Comparison of ENCODE assay signal across 9 mouse cellular contexts in genomic region chr7:3691919-3692318, GRCm38 (mm10). TPM values are rescaled to one million over a fixed set of nuclear protein-coding genes. Genes with fewer than 3 reads are reported as not detected.
DNase-seq lines count a peak whose midpoint lies in the region; ATAC-seq and TF ChIP-seq lines count a peak whose summit lies in the region.
"Had no signal": no experiment of that assay in that cellular context is flagged by ENCODE, and none has a peak within 500 bp of the region (broad histone marks: within the 10 kb centered on the region; RNA-seq: fewer than 3 reads in every experiment).

No protein-coding gene starts in this region.

- ATAC-seq in embryonic facial prominence, embryonic 12.5 days (ENCODE audit: insufficient number of reproducible peaks, insufficient read depth, low FRiP score, low TSS enrichment) = no peak
- no peak for ATAC-seq in intestine, embryonic 16.5 days
- no peak for ATAC-seq in neural tube, embryonic 14.5 days (ENCODE audit: low read depth)

- no peak for TF ChIP-seq POLR2A in liver, adult 2 months (IDR thresholded peaks at IDR 0.05; ENCODE audit: extremely low read depth, insufficient read depth, low read length)

- H3K27ac ChIP-seq in liver, adult 2 months (replicated peaks; ENCODE audit: insufficient read depth, low read depth, low read length) = no peak overlapping the region
- peak overlapping the region; percentile 97 for H3K27ac ChIP-seq in embryonic facial prominence, embryonic 12.5 days
- no peak overlapping the region for H3K27ac ChIP-seq in intestine, embryonic 16.5 days (ENCODE audit: low read length)
- H3K27ac ChIP-seq in neural tube, embryonic 14.5 days (ENCODE audit: low read depth, low read length) = peak overlapping the region; percentile 85

- intact Hi-C loops in left cerebral cortex, postnatal 25 days (cut with DNase I) = loop anchor here (5.0 to 10.0 kb wide), 2 partner anchors 455 to 813 kb away; partner anchors contain the start of gene Ppp1r12c

- H3K9me3 ChIP-seq in embryonic facial prominence, embryonic 12.5 days = no peaks in the 10 kb centered on the region
- no peaks in the 10 kb centered on the region for H3K9me3 ChIP-seq in intestine, embryonic 16.5 days (ENCODE audit: control insufficient read depth, low read length)
- H3K9me3 ChIP-seq in neural tube, embryonic 14.5 days (ENCODE audit: control insufficient read depth, low read length) = no peaks in the 10 kb centered on the region

- no peak for DNase-seq in liver, adult 2 months (ENCODE audit: extremely low read depth, low read depth, low spot score)
- no peak for DNase-seq in liver
- no peak for DNase-seq in layer of hippocampus, postnatal 36 days
- DNase-seq in left cerebral cortex, postnatal 25 days (ENCODE audit: low spot score in 2 of 2) = no peak
- no peak for DNase-seq in thymus, postnatal 14 days
- DNase-seq: adrenal gland, postnatal 14 days had no signal

- no peak for TF ChIP-seq CTCF in liver, adult 2 months (IDR thresholded peaks at IDR 0.05; ENCODE audit: low read depth, low read length)

- H3K9ac ChIP-seq in liver, adult 2 months (ENCODE audit: low read depth, low read length) = peak overlapping the region; percentile 95; the same call in 1 of the 2 replicates
- peak overlapping the region; percentile 92 for H3K9ac ChIP-seq in embryonic facial prominence, embryonic 12.5 days
- H3K9ac ChIP-seq in intestine, embryonic 16.5 days (ENCODE audit: low read depth, low read length) = peak overlapping the region; percentile 95
- peak overlapping the region; percentile 76 for H3K9ac ChIP-seq in neural tube, embryonic 14.5 days (replicated peaks; ENCODE audit: low read depth, low read length)

- peaks cover 7% of the 10 kb centered on the region; the same call in 1 of the 2 replicates for H3K4me1 ChIP-seq in liver, adult 2 months (ENCODE audit: control insufficient read depth, insufficient read depth, low read length)
- H3K4me1 ChIP-seq in embryonic facial prominence, embryonic 12.5 days = peaks cover 21% of the 10 kb centered on the region
- H3K4me1 ChIP-seq in intestine, embryonic 16.5 days (ENCODE audit: control insufficient read depth, insufficient read depth, low read length) = peaks cover 12% of the 10 kb centered on the region
- H3K4me1 ChIP-seq in neural tube, embryonic 14.5 days (ENCODE audit: control insufficient read depth, insufficient read depth, low read length) = peaks cover 16% of the 10 kb centered on the region; the same call in 1 of the 2 replicates

- H3K4me3 ChIP-seq in liver, adult 2 months (ENCODE audit: insufficient read depth, low read depth, low read length) = no peak overlapping the region; the same call in 1 of the 2 replicates
- peak overlapping the region; percentile 69 for H3K4me3 ChIP-seq in embryonic facial prominence, embryonic 12.5 days
- peak overlapping the region; percentile 87 for H3K4me3 ChIP-seq in intestine, embryonic 16.5 days (ENCODE audit: low read length)
- H3K4me3 ChIP-seq in neural tube, embryonic 14.5 days (ENCODE audit: low read depth, low read length) = peak overlapping the region; percentile 56

- peak overlapping the region; percentile 77 for H3K4me2 ChIP-seq in embryonic facial prominence, embryonic 12.5 days (replicated peaks)
- peak overlapping the region; percentile 89 for H3K4me2 ChIP-seq in intestine, embryonic 16.5 days (ENCODE audit: low read depth, low read length)
- H3K4me2 ChIP-seq in neural tube, embryonic 14.5 days (ENCODE audit: low read depth, low read length) = peak overlapping the region; percentile 78

- 42% methylated on average over 3 of the region's 3 CpGs for WGBS in liver, adult 2 months
- 31% methylated on average over 3 of the region's 3 CpGs for WGBS in embryonic facial prominence, embryonic 12.5 days
- 37% methylated on average over 3 of the region's 3 CpGs for WGBS in intestine, embryonic 16.5 days
- 26% methylated on average over 3 of the region's 3 CpGs for WGBS in neural tube, embryonic 14.5 days

- H3K27me3 ChIP-seq in liver, adult 2 months (ENCODE audit: control insufficient read depth, insufficient read depth, low read length) = no peaks in the 10 kb centered on the region
- H3K27me3 ChIP-seq in embryonic facial prominence, embryonic 12.5 days = no peaks in the 10 kb centered on the region
- no peaks in the 10 kb centered on the region for H3K27me3 ChIP-seq in intestine, embryonic 16.5 days (replicated peaks; ENCODE audit: control insufficient read depth, insufficient read depth, low read length)
- no peaks in the 10 kb centered on the region for H3K27me3 ChIP-seq in neural tube, embryonic 14.5 days (ENCODE audit: control insufficient read depth, insufficient read depth, low read length)

- H3K79me2 ChIP-seq in liver, adult 2 months (ENCODE audit: control insufficient read depth, insufficient read depth, low read length) = peaks cover 5% of the 10 kb centered on the region; the same call in 1 of the 2 replicates

- H3K36me3 ChIP-seq in liver, adult 2 months (ENCODE audit: control insufficient read depth, insufficient read depth, low read length) = peaks cover 8% of the 10 kb centered on the region
- H3K36me3 ChIP-seq in embryonic facial prominence, embryonic 12.5 days = peaks cover 25% of the 10 kb centered on the region
- no peaks in the 10 kb centered on the region for H3K36me3 ChIP-seq in intestine, embryonic 16.5 days (ENCODE audit: control insufficient read depth, insufficient read depth, low read length)
- peaks cover 5% of the 10 kb centered on the region; the same call in 1 of the 2 replicates for H3K36me3 ChIP-seq in neural tube, embryonic 14.5 days (ENCODE audit: control insufficient read depth, insufficient read depth, low read length)

RNA-seq across cellular contexts. Expression of gene Tsen34, which starts 0.7 kb away (rescaled TPM):
- total RNA-seq in liver, adult 2 months (2014; rRNA removed) = 33.7 and 37.3 TPM in 2 replicates
- 52.7 and 53.6 TPM in 2 replicates for polyA plus RNA-seq in liver, adult 2 months (2012; rRNA removed)
- 283 and 284 TPM in 2 replicates for polyA plus RNA-seq in embryonic facial prominence, embryonic 12.5 days (2016; fragmentation: Nextera tagmentation; extraction: Ambion mirVana)
- polyA plus RNA-seq in intestine, embryonic 16.5 days (2015; fragmentation: Nextera tagmentation; extraction: Ambion mirVana) = 191 and 208 TPM in 2 replicates
- polyA plus RNA-seq in neural tube, embryonic 14.5 days (2014; fragmentation: Nextera tagmentation; extraction: Ambion mirVana) = 255 and 265 TPM in 2 replicates
- total RNA-seq in layer of hippocampus, postnatal 36 days (2021) = 10 to 100 TPM; 79.0 to 83.4 TPM
- total RNA-seq in left cerebral cortex, postnatal 25 days (2021) = 10 to 100 TPM; 71.6 to 73.4 TPM

RNA-seq across cellular contexts. Expression of gene Mboat7, which starts 1.4 kb away (rescaled TPM):
- 15.9 and 21.5 TPM in 2 replicates for total RNA-seq in liver, adult 2 months (2014; rRNA removed)
- 49.3 and 58.3 TPM in 2 replicates for polyA plus RNA-seq in liver, adult 2 months (2012; rRNA removed)
- polyA plus RNA-seq in embryonic facial prominence, embryonic 12.5 days (2016; fragmentation: Nextera tagmentation; extraction: Ambion mirVana) = 58.3 and 60.8 TPM in 2 replicates
- polyA plus RNA-seq in intestine, embryonic 16.5 days (2015; fragmentation: Nextera tagmentation; extraction: Ambion mirVana) = 54.8 and 60.7 TPM in 2 replicates
- 74.9 and 76.4 TPM in 2 replicates for polyA plus RNA-seq in neural tube, embryonic 14.5 days (2014; fragmentation: Nextera tagmentation; extraction: Ambion mirVana)
- total RNA-seq in layer of hippocampus, postnatal 36 days (2021) = 100 to 1,000 TPM; 154 to 158 TPM
- 100 to 1,000 TPM; 212 to 220 TPM for total RNA-seq in left cerebral cortex, postnatal 25 days (2021)

RNA-seq across cellular contexts. Expression of gene Rps9, which starts 11.9 kb away (rescaled TPM):
- total RNA-seq in liver, adult 2 months (2014; rRNA removed) = 1,244 TPM in 2 replicates
- polyA plus RNA-seq in liver, adult 2 months (2012; rRNA removed) = 433 and 505 TPM in 2 replicates
- 1,360 and 1,379 TPM in 2 replicates for polyA plus RNA-seq in embryonic facial prominence, embryonic 12.5 days (2016; fragmentation: Nextera tagmentation; extraction: Ambion mirVana)
- polyA plus RNA-seq in intestine, embryonic 16.5 days (2015; fragmentation: Nextera tagmentation; extraction: Ambion mirVana) = 1,268 and 1,365 TPM in 2 replicates
- polyA plus RNA-seq in neural tube, embryonic 14.5 days (2014; fragmentation: Nextera tagmentation; extraction: Ambion mirVana) = 703 and 810 TPM in 2 replicates
- total RNA-seq in layer of hippocampus, postnatal 36 days (2021) = 100 to 1,000 TPM; 396 to 403 TPM
- total RNA-seq in left cerebral cortex, postnatal 25 days (2021) = 100 to 1,000 TPM; 322 to 328 TPM

RNA-seq across cellular contexts. Expression of gene Tmc4, which starts 14.6 kb away (rescaled TPM):
- 1.8 and 2.6 TPM in 2 replicates for total RNA-seq in liver, adult 2 months (2014; rRNA removed)
- 3.9 and 8.2 TPM in 2 replicates for polyA plus RNA-seq in liver, adult 2 months (2012; rRNA removed)
- polyA plus RNA-seq in embryonic facial prominence, embryonic 12.5 days (2016; fragmentation: Nextera tagmentation; extraction: Ambion mirVana) = 6.2 and 7.4 TPM in 2 replicates
- polyA plus RNA-seq in intestine, embryonic 16.5 days (2015; fragmentation: Nextera tagmentation; extraction: Ambion mirVana) = 104 and 110 TPM in 2 replicates
- 4.1 and 6.2 TPM in 2 replicates for polyA plus RNA-seq in neural tube, embryonic 14.5 days (2014; fragmentation: Nextera tagmentation; extraction: Ambion mirVana)
- 10 to 100 TPM in 1 of 2 experiments, 1 to 10 TPM in 1; 7.5 to 11.6 TPM for total RNA-seq in layer of hippocampus, postnatal 36 days (2021)
- 1 to 10 TPM; 6.5 to 7.1 TPM for total RNA-seq in left cerebral cortex, postnatal 25 days (2021)

RNA-seq across cellular contexts. Expression of gene Leng1, which starts 26.3 kb away (rescaled TPM):
- 4.0 and 5.3 TPM in 2 replicates for total RNA-seq in liver, adult 2 months (2014; rRNA removed)
- polyA plus RNA-seq in liver, adult 2 months (2012; rRNA removed) = 3.1 and 3.6 TPM in 2 replicates
- 23.4 and 24.6 TPM in 2 replicates for polyA plus RNA-seq in embryonic facial prominence, embryonic 12.5 days (2016; fragmentation: Nextera tagmentation; extraction: Ambion mirVana)
- polyA plus RNA-seq in intestine, embryonic 16.5 days (2015; fragmentation: Nextera tagmentation; extraction: Ambion mirVana) = 16.8 and 17.3 TPM in 2 replicates
- polyA plus RNA-seq in neural tube, embryonic 14.5 days (2014; fragmentation: Nextera tagmentation; extraction: Ambion mirVana) = 11.0 and 11.8 TPM in 2 replicates
- total RNA-seq in layer of hippocampus, postnatal 36 days (2021) = 1 to 10 TPM; 5.2 to 6.2 TPM
- total RNA-seq in left cerebral cortex, postnatal 25 days (2021) = 1 to 10 TPM; 5.0 to 5.7 TPM

Comparison
In these comparisons a context has a peak if more than half of its experiments do, and no peak if none do; other contexts are left out.
1. H3K27ac ChIP-seq: peak in embryonic facial prominence, embryonic 12.5 days (single experiment) and neural tube, embryonic 14.5 days (single experiment); none in liver, adult 2 months (single experiment) and intestine, embryonic 16.5 days (single experiment).
2. Peak in every context shown above with its lines, with median percentiles within 50 percentile points of each other: H3K9ac ChIP-seq and H3K4me2 ChIP-seq.